Mouse (Mus musculus): ENCODE measurements around the gene Fbrsl1.

The Fbrsl1 gene

GRCm38 (mm10) chr5:110354716-110355115 is 93.6 kb downstream of the Fbrsl1 start:
- no peak for DNase-seq

GRCm38 (mm10) chr5:110347006-110347405 is 101.3 kb downstream of the Fbrsl1 start:
- no peak for DNase-seq

- DNase-seq, result no peak
Observed at GRCm38 (mm10) chr5:110345553-110345952, 102.8 kb downstream of the Fbrsl1 start.

- no peak for DNase-seq
Observed at GRCm38 (mm10) chr5:110344524-110344923, 103.8 kb downstream of the Fbrsl1 start, which contains the start of gene Lrcol1. Gene Lrcol1, plus strand, starts transcription at chr5:110344730.

- DNase-seq, result no peak
Observed at GRCm38 (mm10) chr5:110342648-110343284, 105.5 kb downstream of the Fbrsl1 start, which contains the start of gene P2rx2. Gene P2rx2, minus strand, starts transcription at chr5:110343212.

- no peak for DNase-seq
Observed at GRCm38 (mm10) chr5:110338792-110339191, 109.5 kb downstream of the Fbrsl1 start.

GRCm38 (mm10) chr5:110330508-110330907 is 117.8 kb downstream of the Fbrsl1 start:
- DNase-seq, result no peak

- no peak for DNase-seq
Observed at GRCm38 (mm10) chr5:110313127-110313526, 135.2 kb downstream of the Fbrsl1 start.

Measured in right cerebral cortex, adult 18-20 months (tissue).